In the genomic region with DNA sequence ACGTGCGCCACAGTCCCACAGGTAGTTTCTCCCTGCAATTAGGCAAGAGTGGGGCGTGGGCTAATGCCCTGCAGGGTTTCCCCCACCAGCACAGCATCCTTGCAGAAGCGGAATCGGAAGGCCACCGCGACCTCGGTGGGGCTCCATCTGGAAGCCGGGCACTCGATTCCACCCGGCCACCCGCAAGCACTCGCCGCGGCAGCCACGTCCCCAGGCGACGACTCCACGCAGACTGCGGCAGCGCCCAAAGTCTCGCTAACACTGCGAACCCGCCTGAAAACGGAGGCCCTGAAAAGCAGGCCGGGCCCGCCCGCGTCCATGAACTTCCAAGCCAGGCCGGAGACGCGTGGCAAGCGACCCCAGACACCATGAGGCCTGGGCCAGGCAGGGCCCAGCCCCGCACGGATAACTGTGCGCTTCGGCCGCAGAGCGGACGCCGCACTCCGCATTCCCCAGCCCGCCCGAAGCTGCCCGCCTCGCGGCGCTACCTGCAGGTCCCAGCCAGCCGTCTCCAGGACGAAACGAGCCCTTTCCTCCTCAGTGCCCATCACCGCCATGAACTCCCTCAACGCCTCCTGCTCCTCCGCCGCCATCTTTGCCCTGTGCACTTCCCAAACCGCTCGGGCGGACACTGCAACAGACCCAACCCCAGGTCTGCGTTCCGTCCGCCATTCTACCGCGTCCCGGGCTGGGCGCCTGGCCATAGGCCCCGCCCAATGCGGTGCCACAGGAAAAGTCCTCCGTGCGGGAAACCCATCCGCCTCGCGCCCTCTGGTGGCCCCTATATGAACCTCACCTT, we compare ENCODE assay signal across 8 mouse cellular contexts.
A peak's percentile ranks its signal among the peaks of the same experiment; 100 is the strongest.
DNase-seq lines count a peak whose midpoint lies in the region; ATAC-seq and TF ChIP-seq lines count a peak whose summit lies in the region.
"Not testable (repeated sequence)": the region's sequence is repeated elsewhere in the genome, so short reads cannot be mapped to it uniquely, and the experiment has no call there.

No protein-coding gene starts in this region.

- TF ChIP-seq POLR2A in ES-Bruce4 (IDR thresholded peaks at IDR 0.05; ENCODE audit: insufficient read depth, low read length); olfactory bulb, adult 2 months (IDR thresholded peaks at IDR 0.05; ENCODE audit: insufficient read depth, low read depth, low read length): not testable (repeated sequence)
- TF ChIP-seq POLR2A in cerebellum, adult 2 months (IDR thresholded peaks at IDR 0.05; ENCODE audit: borderline replicate concordance, insufficient read depth, low read length), result 0 out of 2 replicates have a peak, but pooled peaks have one; percentile 20

- not testable (repeated sequence) for H3K27ac ChIP-seq in ES-Bruce4 (ENCODE audit: insufficient read depth, low read length); cerebellum, adult 2 months (ENCODE audit: insufficient read depth, low read length); lung, embryonic 14.5 days (ENCODE audit: low read depth); olfactory bulb, adult 2 months (ENCODE audit: insufficient read depth, low read depth, low read length)

- H3K9me3 ChIP-seq in ES-Bruce4 (replicated peaks; ENCODE audit: control insufficient read depth, insufficient read depth, low read length, poor library complexity, severe bottlenecking); lung, embryonic 14.5 days (ENCODE audit: low read depth, low read length): not testable (repeated sequence)

- ATAC-seq in lung, embryonic 14.5 days (ENCODE audit: insufficient read depth), result peak; percentile 100

- H3K4me1 ChIP-seq in ES-Bruce4 (ENCODE audit: control insufficient read depth, insufficient read depth, low read length); cerebellum, adult 2 months (ENCODE audit: control insufficient read depth, insufficient read depth, low read length); lung, embryonic 14.5 days (ENCODE audit: insufficient read depth); olfactory bulb, adult 2 months (ENCODE audit: control insufficient read depth, insufficient read depth, low read length): not testable (repeated sequence)

- WGBS in cerebellum, adult 2 months, result 4% methylated on average over 70 of the region's 72 CpGs
- WGBS in lung, embryonic 14.5 days, result 5% methylated on average over 68 of the region's 72 CpGs
- 6% methylated on average over 70 of the region's 72 CpGs for WGBS in olfactory bulb, adult 2 months

- H3K4me2 ChIP-seq in lung, embryonic 14.5 days, result peak overlapping the region; percentile 32; the same call in 1 of the 2 replicates

- peak overlapping the region; percentile 70 for H3K4me3 ChIP-seq in ES-Bruce4 (ENCODE audit: low read depth, low read length)
- H3K4me3 ChIP-seq in cerebellum, adult 2 months (replicated peaks; ENCODE audit: insufficient read depth, low read depth, low read length), result peak overlapping the region; percentile 64
- H3K4me3 ChIP-seq in lung, embryonic 14.5 days (ENCODE audit: low read depth, low read length), result peak overlapping the region; percentile 49
- H3K4me3 ChIP-seq in olfactory bulb, adult 2 months (ENCODE audit: insufficient read depth, low read depth, low read length), result peak overlapping the region; percentile 66

- TF ChIP-seq EP300 in ES-Bruce4 (IDR thresholded peaks at IDR 0.05; ENCODE audit: insufficient read depth, low read depth, low read length), result 0 out of 2 replicates have a peak, but pooled peaks have one; percentile 26

- DNase-seq in cerebellum, adult 2 months, result peak; percentile 99 to 100
- DNase-seq in forelimb bud, embryonic 11.5 days (ENCODE audit: low read depth, low spot score), result peak; percentile 100
- DNase-seq in heart, postnatal 4 days, result peak; percentile 100
- peak; percentile 99 to 100 for DNase-seq in layer of hippocampus, adult 8-10 months (ENCODE audit: low spot score in 2 of 2)
- peak; percentile 58 for DNase-seq in lung, embryonic 14.5 days
- DNase-seq in thymus, adult 18-20 months, result peak; percentile 95 to 97

- peak overlapping the region; percentile 77 for H3K9ac ChIP-seq in ES-Bruce4 (ENCODE audit: low read depth, poor library complexity, severe bottlenecking)
- peak overlapping the region; percentile 67 for H3K9ac ChIP-seq in lung, embryonic 14.5 days

- TF ChIP-seq CTCF in ES-Bruce4 (IDR thresholded peaks at IDR 0.05; ENCODE audit: low read depth, low read length), result peak; percentile 52
- TF ChIP-seq CTCF in cerebellum, adult 2 months (IDR thresholded peaks at IDR 0.05; ENCODE audit: borderline replicate concordance, insufficient read depth, low read depth, low read length), result peak; percentile 60
- peak; percentile 84 for TF ChIP-seq CTCF in lung, embryonic 14.5 days (IDR thresholded peaks at IDR 0.05; ENCODE audit: low read depth)
- TF ChIP-seq CTCF in olfactory bulb, adult 2 months (IDR thresholded peaks at IDR 0.05; ENCODE audit: insufficient read depth, low read depth, low read length), result peak; percentile 79

- H3K36me3 ChIP-seq in ES-Bruce4 (ENCODE audit: control insufficient read depth, insufficient read depth, low read length, poor library complexity, severe bottlenecking); lung, embryonic 14.5 days (ENCODE audit: insufficient read depth): not testable (repeated sequence)

- not testable (repeated sequence) for H3K27me3 ChIP-seq in ES-Bruce4 (ENCODE audit: control insufficient read depth, insufficient read depth, low read length, poor library complexity, severe bottlenecking); cerebellum, adult 2 months (ENCODE audit: control insufficient read depth, insufficient read depth, low read length); lung, embryonic 14.5 days (ENCODE audit: insufficient read depth, low read length)
